Comparison of ENCODE assay signal across 26 mouse cellular contexts in genomic region chr3:94386671-94387070, GRCm38 (mm10). TPM values are rescaled to one million over a fixed set of nuclear protein-coding genes. Genes with fewer than 3 reads are reported as not detected.
DNase-seq lines count a peak whose midpoint lies in the region; ATAC-seq and TF ChIP-seq lines count a peak whose summit lies in the region.
"Had no signal": no experiment of that assay in that cellular context is flagged by ENCODE, and none has a peak within 500 bp of the region (broad histone marks: within the 10 kb centered on the region; RNA-seq: fewer than 3 reads in every experiment).

No protein-coding gene starts in this region.

- 4% methylated on average over 4 of the region's 4 CpGs for WGBS in thymus, adult 2 months

- H3K79me2 ChIP-seq in CH12.LX (replicated peaks; ENCODE audit: control insufficient read depth, extremely low read depth, insufficient read depth, poor library complexity, severe bottlenecking), result no peaks in the 10 kb centered on the region

- no peak for TF ChIP-seq POLR2A in CH12.LX (IDR thresholded peaks at IDR 0.05; ENCODE audit: low read depth, low read length)
- no peak for TF ChIP-seq POLR2A in thymus, adult 2 months (IDR thresholded peaks at IDR 0.05; ENCODE audit: control insufficient read depth, extremely low read depth, insufficient read depth, low read length, poor library complexity)

- no peaks in the 10 kb centered on the region for H3K9me3 ChIP-seq in CH12.LX (replicated peaks; ENCODE audit: low read length)
- H3K9me3 ChIP-seq: embryonic facial prominence, embryonic 12.5 days; forebrain, embryonic 13.5 days; hindbrain, embryonic 15.5 days had no signal

- DNase-seq in A20 (ENCODE audit: low read depth, low spot score) (peak; percentile 72), CH12.LX (ENCODE audit: extremely low read depth) (peak; percentile 66)
- peak; percentile 78 for DNase-seq in thymus, adult 2 months
- peak; percentile 79 for DNase-seq in thymus, postnatal 25 days
- no peak for DNase-seq in embryo, embryonic 10.5 days (ENCODE audit: low spot score)
- DNase-seq in gastrocnemius, adult 18-20 months (ENCODE audit: low spot score), result no peak
- DNase-seq: adrenal gland, postnatal 10 days; B cell, adult 2 months; cerebellum, adult 11 months; cerebellum, adult 8-10 months; cerebellum, postnatal 14 days; forebrain, postnatal 0 days; gastrocnemius, adult 2 months; gastrocnemius, postnatal 36 days; heart, adult 11 months; heart, postnatal 36 days had no signal

- H3K36me3 ChIP-seq in CH12.LX (replicated peaks in 1 of 2; ENCODE audit: control insufficient read depth in 1 of 2, insufficient read depth in 1 of 2, low read length in 1 of 2), result peaks cover 0 to 2% of the 10 kb centered on the region in 2 experiments
- H3K36me3 ChIP-seq in thymus, adult 2 months (ENCODE audit: control insufficient read depth, insufficient read depth, low read length), result peaks cover 44% of the 10 kb centered on the region
- H3K36me3 ChIP-seq: embryonic facial prominence, embryonic 12.5 days; hindbrain, embryonic 15.5 days had no signal

- peak; percentile 29; the same call in 1 of the 2 replicates for TF ChIP-seq EP300 in CH12.LX (IDR thresholded peaks at IDR 0.05; ENCODE audit: low read length)

- no peak for TF ChIP-seq RAD21 in CH12.LX (IDR thresholded peaks at IDR 0.05; ENCODE audit: low read depth, low read length)

- no peaks in the 10 kb centered on the region for H3K27me3 ChIP-seq in CH12.LX (replicated peaks)
- H3K27me3 ChIP-seq in thymus, adult 2 months (ENCODE audit: control insufficient read depth, insufficient read depth, low read length), result no peaks in the 10 kb centered on the region
- H3K27me3 ChIP-seq: forebrain, embryonic 13.5 days; hindbrain, embryonic 15.5 days had no signal

- in situ Hi-C loops in CH12.LX (cut with MboI; ENCODE audit: low pct_ligation_motif_present, low pct_unique_long_range_greater_than_20kb, low sequenced_read_pairs), result no loop called here

- H3K9ac ChIP-seq in CH12.LX (ENCODE audit: insufficient read depth, low read depth), result no peak overlapping the region
- H3K9ac ChIP-seq: embryonic facial prominence, embryonic 12.5 days; forebrain, embryonic 13.5 days; forebrain, postnatal 0 days; hindbrain, embryonic 15.5 days had no signal

- H3K27ac ChIP-seq in CH12.LX (ENCODE audit: insufficient read depth, low read depth), result no peak overlapping the region
- peak overlapping the region; percentile 98 for H3K27ac ChIP-seq in thymus, adult 2 months (ENCODE audit: control insufficient read depth, insufficient read depth, low read length)
- H3K27ac ChIP-seq: embryonic facial prominence, embryonic 12.5 days; forebrain, embryonic 13.5 days; gastrocnemius, adult 2 months; hindbrain, embryonic 15.5 days had no signal

- no peak overlapping the region for H3K4me3 ChIP-seq in CH12.LX (replicated peaks in 1 of 3; ENCODE audit: low read depth in 2 of 3, low read length in 2 of 3, poor library complexity in 1 of 3)
- no peak overlapping the region for H3K4me3 ChIP-seq in thymus, adult 2 months (ENCODE audit: control insufficient read depth, insufficient read depth, low read length)
- H3K4me3 ChIP-seq: embryonic facial prominence, embryonic 12.5 days; forebrain, embryonic 13.5 days; gastrocnemius, adult 2 months; hindbrain, embryonic 15.5 days had no signal

- H3K4me2 ChIP-seq in CH12.LX (ENCODE audit: insufficient read depth, low read depth, poor library complexity, severe bottlenecking), result no peak overlapping the region
- H3K4me2 ChIP-seq: embryonic facial prominence, embryonic 12.5 days; forebrain, embryonic 13.5 days; hindbrain, embryonic 15.5 days had no signal

- ATAC-seq in inflammation-experienced regulatory T-cells, adult 6 months, result no peak
- ATAC-seq: CD4-positive, CD25-positive, alpha-beta regulatory T cell, adult 4 months; forebrain, embryonic 13.5 days; forebrain, postnatal 0 days had no signal

- peaks cover 6 to 76% of the 10 kb centered on the region in 2 experiments for H3K4me1 ChIP-seq in CH12.LX (ENCODE audit: control insufficient read depth in 1 of 2, insufficient read depth in 2 of 2)
- H3K4me1 ChIP-seq in thymus, adult 2 months (replicated peaks; ENCODE audit: control insufficient read depth, insufficient read depth, low read length), result peaks cover 74% of the 10 kb centered on the region
- H3K4me1 ChIP-seq: embryonic facial prominence, embryonic 12.5 days; forebrain, embryonic 13.5 days; hindbrain, embryonic 15.5 days had no signal

- dilution Hi-C loops in CH12.LX (cut with MboI; ENCODE audit: extremely low pct_ligation_motif_present, extremely low pct_unique_long_range_greater_than_20kb, low sequenced_read_pairs), result no loop called here

- TF ChIP-seq CTCF in CH12.LX (conservative IDR thresholded peaks at IDR 0.05 in 1 of 2, IDR thresholded peaks at IDR 0.05 in 1 of 2; ENCODE audit: low read depth in 2 of 2, low read length in 2 of 2), result no peak
- TF ChIP-seq CTCF in thymus, adult 2 months (IDR thresholded peaks at IDR 0.05; ENCODE audit: borderline replicate concordance, control insufficient read depth, extremely low read depth, insufficient read depth, low read length, poor library complexity), result no peak

TF ChIP-seq in CH12.LX, 34 proteins besides CTCF, POLR2A, EP300 and RAD21:
- TF ChIP-seq ETS1 (conservative IDR thresholded peaks at IDR 0.05; ENCODE audit: low read depth, low read length) (peak; percentile 18; the same call in 1 of the 2 replicates), SMC3 (IDR thresholded peaks at IDR 0.05; ENCODE audit: low read depth, low read length) (no peak), MEF2A (IDR thresholded peaks at IDR 0.05; ENCODE audit: borderline replicate concordance, low read depth, low read length) (no peak), TCF12 (IDR thresholded peaks at IDR 0.05; ENCODE audit: low read depth, low read length) (peak; percentile 53; the same call in 1 of the 2 replicates)

RNA-seq across cellular contexts. Expression of gene Lingo4, which starts 11.6 kb away (rescaled TPM):
- total RNA-seq in CH12.LX (2012; rRNA removed), result not detected in 2 replicates
- total RNA-seq in CH12.LX (2014; rRNA removed), result not detected in 2 replicates
- not detected in 2 replicates for polyA plus RNA-seq in CH12.LX (2012; ENCODE audit: insufficient read length, low read depth)
- polyA plus RNA-seq in thymus, adult 2 months (2012; rRNA removed), result 6.0 and 6.1 TPM in 2 replicates
- 1 to 10 TPM in 2 of 3 experiments, under 1 TPM in 1; 0.45 to 2.3 (median 1.5) TPM for polyA plus RNA-seq in inflammation-experienced regulatory T-cells, adult 6 months (2017; shearing (Covaris generic))
- under 1 TPM; 0.25 to 0.28 TPM for total RNA-seq in gastrocnemius, adult 18-20 months (2021)
- total RNA-seq: common myeloid progenitor, adult 5-6 weeks; MEL had no signal

RNA-seq across cellular contexts. Expression of gene Rorc, which starts 14.1 kb away (rescaled TPM):
- total RNA-seq in CH12.LX (2012; rRNA removed) (0.47 and 0.71 TPM in 2 replicates), CH12.LX (2014; rRNA removed) (1.2 TPM in 2 replicates)
- polyA plus RNA-seq in CH12.LX (2012; ENCODE audit: insufficient read length, low read depth), result 1.0 and 1.2 TPM in 2 replicates
- polyA plus RNA-seq in thymus, adult 2 months (2012; rRNA removed), result 296 and 308 TPM in 2 replicates
- polyA plus RNA-seq in inflammation-experienced regulatory T-cells, adult 6 months (2017; shearing (Covaris generic)), result 10 to 100 TPM in 2 of 3 experiments, 1 to 10 TPM in 1; 5.4 to 13.2 (median 13.1) TPM
- total RNA-seq in gastrocnemius, adult 18-20 months (2021), result 100 to 1,000 TPM in 1 of 2 experiments, 10 to 100 TPM in 1; 99.4 to 107 TPM
- total RNA-seq: common myeloid progenitor, adult 5-6 weeks; MEL had no signal

RNA-seq across cellular contexts. Expression of gene C2cd4d, which starts 24.4 kb away (rescaled TPM):
- total RNA-seq in CH12.LX (2012; rRNA removed), result not detected in 2 replicates
- total RNA-seq in CH12.LX (2014; rRNA removed), result not detected in 2 replicates
- not detected in 2 replicates for polyA plus RNA-seq in CH12.LX (2012; ENCODE audit: insufficient read length, low read depth)
- polyA plus RNA-seq in thymus, adult 2 months (2012; rRNA removed), result 0.39 and 0.55 TPM in 2 replicates
- not detected for polyA plus RNA-seq in inflammation-experienced regulatory T-cells, adult 6 months (2017; shearing (Covaris generic))
- not detected for total RNA-seq in gastrocnemius, adult 18-20 months (2021)
- total RNA-seq: common myeloid progenitor, adult 5-6 weeks; gastrocnemius, adult 2 months; MEL had no signal
- polyA plus RNA-seq: CD4-positive, CD25-positive, alpha-beta regulatory T cell, adult 4 months had no signal

RNA-seq across cellular contexts. Expression of gene Tdrkh, which starts 26.4 kb away (rescaled TPM):
- total RNA-seq in CH12.LX (2012; rRNA removed) (not detected in 2 replicates), CH12.LX (2014; rRNA removed) (not detected in 2 replicates)
- not detected in 2 replicates for polyA plus RNA-seq in CH12.LX (2012; ENCODE audit: insufficient read length, low read depth)
- polyA plus RNA-seq in thymus, adult 2 months (2012; rRNA removed), result 2.6 and 4.1 TPM in 2 replicates
- polyA plus RNA-seq in inflammation-experienced regulatory T-cells, adult 6 months (2017; shearing (Covaris generic)), result 10 to 100 TPM in 1 of 3 experiments, 1 to 10 TPM in 2; 4.8 to 11.2 (median 7.8) TPM
- total RNA-seq in gastrocnemius, adult 18-20 months (2021), result 1 to 10 TPM; 5.2 to 7.0 TPM
- total RNA-seq: MEL had no signal

RNA-seq across cellular contexts. Expression of gene Them5, which starts 44.8 kb away (rescaled TPM):
- not detected in 2 replicates for total RNA-seq in CH12.LX (2012; rRNA removed)
- total RNA-seq in CH12.LX (2014; rRNA removed), result not detected in 2 replicates
- not detected in 2 replicates for polyA plus RNA-seq in CH12.LX (2012; ENCODE audit: insufficient read length, low read depth)
- 0.27 and 0.35 TPM in 2 replicates for polyA plus RNA-seq in thymus, adult 2 months (2012; rRNA removed)
- polyA plus RNA-seq in inflammation-experienced regulatory T-cells, adult 6 months (2017; shearing (Covaris generic)), result not detected
- total RNA-seq in gastrocnemius, adult 18-20 months (2021), result not detected
- total RNA-seq: adrenal gland, postnatal 10 days; adrenal gland, postnatal 4 days; common myeloid progenitor, adult 5-6 weeks; forebrain, postnatal 0 days; gastrocnemius, adult 2 months; gastrocnemius, postnatal 36 days; heart, postnatal 36 days; MEL had no signal
- polyA plus RNA-seq: CD4-positive, CD25-positive, alpha-beta regulatory T cell, adult 4 months; embryonic facial prominence, embryonic 12.5 days; forebrain, postnatal 0 days; heart, embryonic 14.5 days; hindbrain, embryonic 11.5 days had no signal

Comparison
In these comparisons a context has a peak if more than half of its experiments do, and no peak if none do; other contexts are left out.
1. DNase-seq: peak in A20 (single experiment), CH12.LX (single experiment), thymus, adult 2 months (single experiment) and thymus, postnatal 25 days (single experiment); none in embryo, embryonic 10.5 days (single experiment) and gastrocnemius, adult 18-20 months (single experiment).
2. RNA of gene Rorc, which starts 14.1 kb away (polyA plus RNA-seq): 296 to 308 TPM in thymus, adult 2 months; 5.4 to 13.2 TPM in inflammation-experienced regulatory T-cells, adult 6 months and 1.0 to 1.2 TPM in CH12.LX; every median in the first group is over 10 times any median in the second.